Mouse (Mus musculus) G1E (cell line): ENCODE data around the gene Rnase13. TPM values are rescaled to one million over a fixed set of nuclear protein-coding genes. Genes with fewer than 3 reads are reported as not detected.

ENCODE experiments used
- ATAC-seq: 2 replicates; pipeline ENCODE4 v1.8.0; 2016; ENCODE audit warnings: mild to moderate bottlenecking; ENCODE audit not compliant: insufficient number of reproducible peaks, poor library complexity, low FRiP score, severe bottlenecking; ENCODE audit errors: extremely low read depth
- DNase-seq: peaks from one replicate; pipeline ENCODE4 v3.0.0; 2012; ENCODE audit warnings: low spot score
- H3K27me3 ChIP-seq: 2 replicates; pipeline ENCODE4 v1.6.1; 2012; ENCODE audit warnings: mild to moderate bottlenecking, low read length, inconsistent platforms; ENCODE audit not compliant: insufficient read depth
- H3K36me3 ChIP-seq: replicated peaks from 2 replicates; pipeline ENCODE3; 2012; ENCODE audit warnings: mild to moderate bottlenecking, inconsistent platforms
- H3K4me1 ChIP-seq: 2 replicates; pipeline ENCODE4 v1.6.1; 2012; ENCODE audit warnings: low read depth, low read length, inconsistent platforms, mixed read lengths; ENCODE audit not compliant: insufficient read depth
- H3K4me3 ChIP-seq: 2 replicates; pipeline ENCODE4 v1.5.1; 2012; ENCODE audit warnings: low read depth, mild to moderate bottlenecking, inconsistent platforms, low read length, moderate library complexity, mixed read lengths
- H3K9me3 ChIP-seq: replicated peaks from 2 replicates; pipeline ENCODE4 v1.6.1; 2012; ENCODE audit warnings: inconsistent platforms
- CTCF ChIP-seq: IDR thresholded peaks from 2 replicates; pipeline ENCODE4 v1.5.1; 2012; ENCODE audit warnings: low read depth, low read length, inconsistent platforms, mixed read lengths
- GATA1 ChIP-seq: IDR thresholded peaks from 2 replicates; pipeline ENCODE4 v1.6.1; 2012; ENCODE audit warnings: borderline replicate concordance, low read length, inconsistent platforms, mixed read lengths
- GATA2 ChIP-seq: IDR thresholded peaks from 2 replicates; pipeline ENCODE4 v1.6.1; 2012; ENCODE audit warnings: low read depth, low read length, inconsistent platforms, borderline replicate concordance
- POLR2AphosphoS5 ChIP-seq: IDR thresholded peaks from 2 replicates; pipeline ENCODE4 v1.6.1; 2012; ENCODE audit warnings: low read depth, low read length, inconsistent platforms; ENCODE audit not compliant: insufficient replicate concordance
- TAL1 ChIP-seq: conservative IDR thresholded peaks from 2 replicates; pipeline ENCODE4 v1.6.1; 2012; ENCODE audit warnings: low read depth, low read length, inconsistent platforms, mixed read lengths
- polyA plus RNA-seq: library from polyadenylated mRNA; stranded (reverse); fragments of >175 nt; gene quantifications from 2 replicates; pipeline ENCODE4 v1.2.3, GENCODE M21; 2012
- total RNA-seq, 2 experiments: library from RNA; stranded (forward) in 1 of 2; stranded (reverse) in 1 of 2; fragments of 200-1000 nt in 1 of 2; fragments of >200 nt in 1 of 2; fragmentation: Nextera tagmentation in 1 of 2; gene quantifications; 2 replicates each; pipeline ENCODE4 v1.2.3; 2014 to 2017

Rnase13 gene
- total and polyA plus RNA-seq, 3 experiments, result not detected

- Histone ChIP-seq H3K9me3 (no peaks in the 10 kb centered on the region), H3K4me1 (peaks cover 9% of the 10 kb centered on the region; the same call in 1 of the 2 replicates), H3K4me3 (no peak overlapping the region), H3K27me3 (peaks cover 29% of the 10 kb centered on the region), H3K36me3 (no peaks in the 10 kb centered on the region)
- DNase-seq, result no peak
- TF ChIP-seq GATA2, result no peak
- no peak for TF ChIP-seq TAL1
- no peak for TF ChIP-seq GATA1
- no peak for TF ChIP-seq CTCF
- no peak for TF ChIP-seq POLR2AphosphoS5
- ATAC-seq, result no peak
These were observed 17.9 kb downstream of the Rnase13 start for GRCm38 (mm10) chr14:51904706-51905105.

- Histone ChIP-seq H3K27me3 (peaks cover 26% of the 10 kb centered on the region), H3K4me3 (no peak overlapping the region), H3K4me1 (peaks cover 9% of the 10 kb centered on the region; the same call in 1 of the 2 replicates), H3K36me3 (no peaks in the 10 kb centered on the region), H3K9me3 (no peaks in the 10 kb centered on the region)
- ATAC-seq, result no peak
- no peak for DNase-seq
- no peak for TF ChIP-seq CTCF
- TF ChIP-seq POLR2AphosphoS5, result no peak
- no peak for TF ChIP-seq GATA1
- no peak for TF ChIP-seq GATA2
- TF ChIP-seq TAL1, result no peak
These were observed 18.8 kb downstream of the Rnase13 start for GRCm38 (mm10) chr14:51903782-51904181.

GRCm38 (mm10) chr14:51902806-51903710 lies 19.5 kb downstream of the Rnase13 start:
- no peak overlapping the region for H3K4me3 ChIP-seq
- H3K9me3 ChIP-seq, result no peaks in the 10 kb centered on the region
- H3K27me3 ChIP-seq, result peaks cover 26% of the 10 kb centered on the region
- peaks cover 9% of the 10 kb centered on the region; the same call in 1 of the 2 replicates for H3K4me1 ChIP-seq
- ATAC-seq (no peak; the same call in 1 of the 2 replicates), DNase-seq (peak; percentile 11)
- TF ChIP-seq CTCF (peak; percentile 66), TAL1 (no peak)
- H3K36me3 ChIP-seq, result no peaks in the 10 kb centered on the region

GRCm38 (mm10) chr14:51899351-51899750 lies 23.2 kb downstream of the Rnase13 start:
- peaks cover 8% of the 10 kb centered on the region; the same call in 1 of the 2 replicates for H3K4me1 ChIP-seq
- TF ChIP-seq CTCF (no peak), TAL1 (no peak), GATA2 (no peak), POLR2AphosphoS5 (no peak), GATA1 (no peak)
- no peaks in the 10 kb centered on the region for H3K9me3 ChIP-seq
- DNase-seq (no peak), ATAC-seq (no peak)
- peaks cover 17% of the 10 kb centered on the region for H3K27me3 ChIP-seq
- H3K36me3 ChIP-seq, result no peaks in the 10 kb centered on the region
- no peak overlapping the region for H3K4me3 ChIP-seq

GRCm38 (mm10) chr14:51896539-51897170 lies 25.9 kb downstream of the Rnase13 start:
- Histone ChIP-seq H3K36me3 (peaks cover 9% of the 10 kb centered on the region), H3K27me3 (peaks cover 10% of the 10 kb centered on the region), H3K4me3 (no peak overlapping the region), H3K9me3 (no peaks in the 10 kb centered on the region), H3K4me1 (peaks cover 13% of the 10 kb centered on the region)
- TF ChIP-seq GATA1 (no peak), GATA2 (no peak), TAL1 (no peak), CTCF (no peak), POLR2AphosphoS5 (no peak)
- no peak for DNase-seq
- ATAC-seq, result no peak

GRCm38 (mm10) chr14:51896019-51896418 lies 26.6 kb downstream of the Rnase13 start:
- DNase-seq (no peak), ATAC-seq (no peak)
- Histone ChIP-seq H3K36me3 (peaks cover 15% of the 10 kb centered on the region), H3K4me1 (peaks cover 13% of the 10 kb centered on the region), H3K27me3 (peaks cover 9% of the 10 kb centered on the region), H3K9me3 (no peaks in the 10 kb centered on the region), H3K4me3 (no peak overlapping the region)
- no peak for TF ChIP-seq GATA1
- TF ChIP-seq CTCF, result no peak
- TF ChIP-seq GATA2, result no peak
- TF ChIP-seq POLR2AphosphoS5, result no peak
- TF ChIP-seq TAL1, result no peak
